Mouse (Mus musculus): ENCODE results near the gene Glb1. TPM values are rescaled to one million over a fixed set of nuclear protein-coding genes. Genes with fewer than 3 reads are reported as not detected.

The Glb1 gene
- total RNA-seq, 2 experiments from 2014 or later, result 3.2 to 4.4 TPM

GRCm38 (mm10) chr9:114462569-114462968 lies 61.7 kb downstream of the Glb1 start:
- DNase-seq, result no peak
- no peak for TF ChIP-seq CTCF (IDR thresholded peaks at IDR 0.05)
- Histone ChIP-seq H3K4me3 (no peak overlapping the region), H3K27ac (no peak overlapping the region)
- intact Hi-C loops (cut with DNase I), result no loop called here

GRCm38 (mm10) chr9:114465442-114465841 lies 64.6 kb downstream of the Glb1 start:
- DNase-seq, result no peak
- H3K27ac ChIP-seq, result no peak overlapping the region
- no peak for TF ChIP-seq CTCF (IDR thresholded peaks at IDR 0.05)
- intact Hi-C loops (cut with DNase I), result no loop called here
- no peak overlapping the region for H3K4me3 ChIP-seq

- no peak for TF ChIP-seq CTCF (IDR thresholded peaks at IDR 0.05)
- DNase-seq, result no peak
- intact Hi-C loops (cut with DNase I), result no loop called here
- no peak overlapping the region for H3K27ac ChIP-seq
- no peak overlapping the region for H3K4me3 ChIP-seq
These were observed 66.0 kb downstream of the Glb1 start for GRCm38 (mm10) chr9:114466871-114467270.

GRCm38 (mm10) chr9:114468217-114468616 lies 67.3 kb downstream of the Glb1 start:
- intact Hi-C loops (cut with DNase I), result no loop called here
- H3K27ac ChIP-seq, result no peak overlapping the region
- DNase-seq, result no peak
- TF ChIP-seq CTCF (IDR thresholded peaks at IDR 0.05), result no peak
- no peak overlapping the region for H3K4me3 ChIP-seq

- Histone ChIP-seq H3K27ac (no peak overlapping the region), H3K4me3 (no peak overlapping the region)
- no peak for TF ChIP-seq CTCF (IDR thresholded peaks at IDR 0.05)
- no peak for DNase-seq
- intact Hi-C loops (cut with DNase I), result no loop called here
These were observed 67.8 kb downstream of the Glb1 start for GRCm38 (mm10) chr9:114468701-114469100.

GRCm38 (mm10) chr9:114471892-114472291 lies 71.0 kb downstream of the Glb1 start:
- H3K4me3 ChIP-seq, result no peak overlapping the region
- no peak overlapping the region for H3K27ac ChIP-seq
- DNase-seq, result no peak
- intact Hi-C loops (cut with DNase I), result no loop called here
- TF ChIP-seq CTCF (IDR thresholded peaks at IDR 0.05), result no peak

GRCm38 (mm10) chr9:114477019-114477418 lies 76.1 kb downstream of the Glb1 start:
- TF ChIP-seq CTCF (IDR thresholded peaks at IDR 0.05), result no peak

GRCm38 (mm10) chr9:114480940-114481339 lies 80.1 kb downstream of the Glb1 start:
- H3K27ac ChIP-seq, result no peak overlapping the region
- intact Hi-C loops (cut with DNase I), result no loop called here
- H3K4me3 ChIP-seq, result no peak overlapping the region
- DNase-seq, result no peak
- TF ChIP-seq CTCF (IDR thresholded peaks at IDR 0.05), result no peak

More at GRCm38 (mm10) chr9:114477019-114477418, 76.1 kb downstream of the Glb1 start:
- Histone ChIP-seq H3K27ac (no peak overlapping the region), H3K4me3 (no peak overlapping the region)
- no peak for DNase-seq
- intact Hi-C loops (cut with DNase I), result no loop called here

- intact Hi-C loops (cut with DNase I), result no loop called here
- Histone ChIP-seq H3K4me3 (no peak overlapping the region), H3K27ac (no peak overlapping the region)
- no peak for DNase-seq
- TF ChIP-seq CTCF (IDR thresholded peaks at IDR 0.05), result no peak
These were observed 83.9 kb downstream of the Glb1 start for GRCm38 (mm10) chr9:114484771-114485170.

- TF ChIP-seq CTCF (IDR thresholded peaks at IDR 0.05), result no peak
- intact Hi-C loops (cut with DNase I), result no loop called here
- no peak for DNase-seq
- Histone ChIP-seq H3K4me3 (no peak overlapping the region), H3K27ac (no peak overlapping the region)
These were observed 85.9 kb downstream of the Glb1 start for GRCm38 (mm10) chr9:114486808-114487207.

GRCm38 (mm10) chr9:114487481-114488258 lies 86.8 kb downstream of the Glb1 start:
- intact Hi-C loops (cut with DNase I), result no loop called here
- TF ChIP-seq CTCF (IDR thresholded peaks at IDR 0.05), result no peak
- Histone ChIP-seq H3K4me3 (no peak overlapping the region), H3K27ac (no peak overlapping the region)
- DNase-seq, result no peak

- H3K27ac ChIP-seq, result no peak overlapping the region
- intact Hi-C loops (cut with DNase I), result loop anchor here (5.0 kb wide), 1 partner anchor 179 kb away; no protein-coding TSS in a partner anchor
- TF ChIP-seq CTCF (IDR thresholded peaks at IDR 0.05), result no peak
- H3K4me3 ChIP-seq, result no peak overlapping the region
- DNase-seq, result no peak
These were observed 95.6 kb downstream of the Glb1 start for GRCm38 (mm10) chr9:114496469-114496868.

- H3K27ac ChIP-seq, result no peak overlapping the region
- TF ChIP-seq CTCF (IDR thresholded peaks at IDR 0.05), result peak; percentile 85
- intact Hi-C loops (cut with DNase I), result loop anchor here (1.0 to 5.0 kb wide), 3 partner anchors 78 to 181 kb away; no protein-coding TSS in a partner anchor
- peak; percentile 83 for DNase-seq
- H3K4me3 ChIP-seq, result no peak overlapping the region
These were observed 97.3 kb downstream of the Glb1 start for GRCm38 (mm10) chr9:114498218-114498617.
